Mouse (Mus musculus) forebrain, embryonic 16.5 days (tissue): Measurements from ENCODE around the gene Rgma. TPM values are rescaled to one million over a fixed set of nuclear protein-coding genes. Genes with fewer than 3 reads are reported as not detected.

Source experiments
- ATAC-seq: fragments of 200-750 bp; cut with Nextera tagmentation; 2 replicates; pipeline ENCODE4 v1.8.0; 2017; ENCODE audit warnings: mild to moderate bottlenecking, moderate library complexity
- H3K27ac ChIP-seq: fragments of 300-500 bp; sonication (generic); 2 replicates; pipeline ENCODE4 v1.5.1; 2014; ENCODE audit warnings: low read length, control low read depth
- H3K27me3 ChIP-seq: fragments of 300-500 bp; sonication (generic); replicated peaks from 2 replicates; pipeline ENCODE4 v1.6.1; 2014; ENCODE audit warnings: low read length; ENCODE audit not compliant: control insufficient read depth, insufficient read depth
- H3K36me3 ChIP-seq: fragments of 300-500 bp; sonication (generic); 2 replicates; pipeline ENCODE4 v1.6.1; 2014; ENCODE audit not compliant: control insufficient read depth, insufficient read depth
- H3K4me1 ChIP-seq: fragments of 300-500 bp; sonication (generic); replicated peaks from 2 replicates; pipeline ENCODE4 v1.6.1; 2014; ENCODE audit warnings: low read length; ENCODE audit not compliant: control insufficient read depth, insufficient read depth
- H3K4me2 ChIP-seq: fragments of 300-500 bp; sonication (generic); 2 replicates; pipeline ENCODE4 v1.6.1; 2014; ENCODE audit warnings: mild to moderate bottlenecking, low read length, control low read depth
- H3K4me3 ChIP-seq: fragments of 300-500 bp; sonication (generic); replicated peaks from 2 replicates; pipeline ENCODE4 v1.5.1; 2014; ENCODE audit warnings: mild to moderate bottlenecking, low read length, control low read depth
- H3K9ac ChIP-seq: fragments of 300-500 bp; sonication (generic); replicated peaks from 2 replicates; pipeline ENCODE4 v1.6.1; 2014; ENCODE audit warnings: low read depth, low read length, control low read depth
- H3K9me3 ChIP-seq: fragments of 300-500 bp; sonication (generic); 2 replicates; pipeline ENCODE4 v1.6.1; 2016; ENCODE audit warnings: low read length; ENCODE audit not compliant: control insufficient read depth
- WGBS: fragments of 180-500 bp; shearing (Covaris S2); extraction: QIAGEN DNeasy Blood & Tissue Kit; methylation state at CpG from one replicate; pipeline ENCODE4 v1.1.7; 2014; 5-methylcytosine and 5-hydroxymethylcytosine counted together
- polyA plus RNA-seq: library from polyadenylated mRNA; unstranded; fragments of >200 nt; fragmentation: Nextera tagmentation; extraction: Ambion mirVana; gene quantifications from 2 replicates; pipeline ENCODE4 v1.2.1, GENCODE M21; 2015

The Rgma gene
- polyA plus RNA-seq, 1 experiment from 2014 or later, result 22.2 TPM

DNA sequence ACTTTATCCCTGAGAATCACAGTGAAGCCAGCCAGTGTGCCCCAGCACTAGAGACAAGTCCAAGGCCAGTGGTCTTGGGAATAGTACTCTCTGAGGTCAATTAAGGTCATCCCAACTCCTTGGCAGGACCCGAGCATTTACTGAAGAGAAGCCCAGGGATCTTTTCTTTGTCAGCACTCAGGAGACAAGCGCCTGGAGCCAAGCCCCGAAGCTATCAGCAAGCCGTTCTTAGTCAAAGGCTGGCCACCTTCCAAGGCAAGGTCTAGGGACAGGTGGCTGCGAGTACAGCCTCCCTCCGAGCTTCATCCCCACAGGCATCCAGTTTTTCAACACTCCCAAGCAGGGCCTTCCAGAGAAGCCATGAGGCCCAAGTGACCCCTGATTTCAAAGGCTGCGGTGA, 40.4 kb upstream of the Rgma start:
- peak; percentile 17; the same call in 1 of the 2 replicates for ATAC-seq
- Histone ChIP-seq H3K4me1 (peaks cover 12% of the 10 kb centered on the region), H3K9ac (no peak overlapping the region), H3K36me3 (no peaks in the 10 kb centered on the region), H3K4me3 (no peak overlapping the region), H3K27ac (no peak overlapping the region), H3K27me3 (no peaks in the 10 kb centered on the region), H3K4me2 (no peak overlapping the region), H3K9me3 (no peaks in the 10 kb centered on the region)
- whole genome bisulfite sequencing, result 37% methylated on average over 7 of the region's 7 CpGs

DNA sequence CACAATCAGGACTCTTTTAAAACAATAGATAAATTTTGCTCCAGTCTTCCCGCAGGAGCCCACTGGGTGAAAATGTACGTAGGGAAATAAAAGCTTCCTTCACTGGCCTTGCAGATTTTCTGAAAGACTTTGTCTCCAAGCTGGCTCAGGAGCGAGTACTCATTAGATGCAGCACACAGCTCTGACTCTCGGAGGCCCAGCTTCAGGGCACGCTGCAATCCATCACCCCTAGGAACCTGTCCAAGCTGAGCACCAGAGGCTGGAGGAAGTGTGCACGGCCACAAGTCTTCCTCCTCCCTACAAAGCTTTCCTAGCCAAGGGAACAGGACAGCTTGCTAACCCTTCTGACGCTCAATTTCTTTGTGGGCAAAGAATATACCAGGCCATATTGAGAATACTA, 38.9 kb upstream of the Rgma start:
- H3K27ac ChIP-seq, result no peak overlapping the region
- no peak for ATAC-seq
- WGBS, result 38% methylated on average over 7 of the region's 7 CpGs
- H3K4me3 ChIP-seq, result no peak overlapping the region
- H3K27me3 ChIP-seq, result no peaks in the 10 kb centered on the region
- no peaks in the 10 kb centered on the region for H3K9me3 ChIP-seq
- H3K36me3 ChIP-seq, result no peaks in the 10 kb centered on the region
- peaks cover 12% of the 10 kb centered on the region for H3K4me1 ChIP-seq
- H3K4me2 ChIP-seq, result no peak overlapping the region
- no peak overlapping the region for H3K9ac ChIP-seq

DNA sequence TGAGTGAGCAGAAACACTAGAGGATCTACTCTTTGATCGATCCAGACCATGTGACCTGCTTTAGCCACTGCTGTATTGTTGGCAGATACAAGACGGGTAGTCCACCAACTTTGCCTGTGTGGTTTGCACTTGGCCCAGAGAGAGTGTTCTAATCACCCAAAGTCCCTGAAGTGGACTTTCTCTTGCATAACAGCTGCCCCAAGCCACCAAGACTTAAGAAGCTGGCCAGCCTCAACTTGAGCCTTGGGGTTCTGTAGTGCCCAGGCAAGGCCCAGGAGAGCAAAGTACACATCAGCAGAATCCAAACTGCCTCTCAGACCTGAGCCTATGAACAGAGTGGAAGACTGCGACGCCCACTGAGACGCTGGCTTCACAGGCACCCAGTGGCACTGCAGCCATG, 37.0 kb upstream of the Rgma start:
- Histone ChIP-seq H3K9ac (no peak overlapping the region), H3K4me2 (no peak overlapping the region), H3K4me3 (no peak overlapping the region), H3K9me3 (no peaks in the 10 kb centered on the region), H3K36me3 (no peaks in the 10 kb centered on the region), H3K4me1 (peaks cover 12% of the 10 kb centered on the region), H3K27me3 (no peaks in the 10 kb centered on the region), H3K27ac (no peak overlapping the region)
- WGBS, result 93% methylated on average over 5 of the region's 5 CpGs
- no peak for ATAC-seq

DNA sequence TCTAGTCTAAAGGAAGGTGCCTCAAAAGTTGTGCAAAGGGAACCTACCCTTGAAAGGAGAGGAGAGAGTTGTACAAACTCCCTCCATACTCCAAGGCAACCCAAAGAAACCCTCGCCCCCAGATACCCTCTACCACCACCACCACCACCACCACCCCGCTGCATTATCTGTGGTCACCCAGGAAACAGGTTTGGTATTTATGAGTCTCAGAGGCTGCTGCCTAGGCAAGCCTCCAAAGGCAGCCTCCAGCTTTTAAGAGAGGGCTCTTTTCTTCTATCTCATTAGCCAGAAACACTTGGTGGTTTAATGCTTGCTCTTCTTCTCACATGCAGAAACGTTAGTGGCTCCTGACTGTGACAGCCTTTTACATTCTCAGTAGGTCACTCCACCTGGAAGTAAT, 31.5 kb upstream of the Rgma start:
- ATAC-seq, result no peak
- H3K9me3 ChIP-seq, result no peaks in the 10 kb centered on the region

DNA sequence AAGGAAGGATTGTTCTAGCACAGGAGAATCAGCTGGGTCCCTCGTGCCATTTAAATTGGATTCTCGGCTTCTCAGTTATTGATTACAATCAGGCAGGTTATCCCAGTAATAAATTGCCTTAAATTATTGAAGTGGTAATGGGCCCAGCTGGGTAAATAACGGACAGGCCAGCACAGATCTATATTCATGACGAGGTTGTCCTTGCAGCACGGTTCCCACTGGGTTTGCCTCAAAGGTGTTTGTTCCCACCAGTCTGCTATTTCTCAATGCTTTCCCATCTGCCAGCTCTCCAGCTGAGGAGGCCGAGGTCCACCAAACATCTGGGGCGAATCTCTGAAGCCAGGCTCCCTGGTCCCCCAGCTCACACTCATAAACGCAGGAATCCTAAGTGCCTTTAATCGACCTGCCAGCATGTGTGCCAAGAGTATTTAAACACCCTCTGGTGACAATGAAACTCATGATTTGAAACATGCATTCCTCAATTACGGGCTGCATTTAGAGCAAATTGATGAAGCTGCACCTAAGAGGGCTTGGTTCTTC, 26.7 kb upstream of the Rgma start:
- Histone ChIP-seq H3K9me3 (no peaks in the 10 kb centered on the region), H3K27me3 (no peaks in the 10 kb centered on the region), H3K4me2 (no peak overlapping the region), H3K9ac (no peak overlapping the region), H3K36me3 (no peaks in the 10 kb centered on the region), H3K4me1 (peaks cover 9% of the 10 kb centered on the region), H3K27ac (no peak overlapping the region), H3K4me3 (no peak overlapping the region)
- 43% methylated on average over 10 of the region's 10 CpGs for WGBS
- no peak for ATAC-seq

More for the DNA sequence above, 31.5 kb upstream of the Rgma start:
- H3K9ac ChIP-seq, result no peak overlapping the region
- peaks cover 4% of the 10 kb centered on the region for H3K4me1 ChIP-seq
- 13% methylated on average over 3 of the region's 3 CpGs for WGBS
- no peak overlapping the region for H3K4me3 ChIP-seq
- no peak overlapping the region for H3K4me2 ChIP-seq
- no peak overlapping the region for H3K27ac ChIP-seq
- H3K27me3 ChIP-seq, result no peaks in the 10 kb centered on the region
- H3K36me3 ChIP-seq, result no peaks in the 10 kb centered on the region

DNA sequence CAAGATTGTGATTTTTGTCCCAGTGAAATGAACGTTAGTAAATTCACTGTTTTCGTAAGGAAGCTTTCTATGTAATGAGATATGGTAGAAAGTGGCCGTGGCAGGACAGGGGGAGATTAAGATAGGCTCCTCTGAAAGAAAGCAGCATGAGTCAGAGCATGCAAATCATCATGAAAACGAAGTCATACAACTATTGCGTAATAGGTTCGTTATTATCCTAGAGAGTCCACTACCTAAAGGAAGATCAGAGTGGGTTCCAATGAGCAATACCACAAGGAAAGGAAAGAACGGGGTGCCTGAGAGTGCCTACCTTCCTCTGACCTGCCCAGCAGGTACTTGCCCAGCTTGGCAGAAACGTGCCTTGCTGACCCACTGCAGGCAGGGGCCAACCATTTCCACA, 26.2 kb upstream of the Rgma start:
- no peaks in the 10 kb centered on the region for H3K36me3 ChIP-seq
- H3K4me2 ChIP-seq, result no peak overlapping the region
- no peak overlapping the region for H3K9ac ChIP-seq
- no peaks in the 10 kb centered on the region for H3K9me3 ChIP-seq
- 59% methylated on average over 8 of the region's 8 CpGs for WGBS
- no peak overlapping the region for H3K4me3 ChIP-seq
- no peak for ATAC-seq
- H3K4me1 ChIP-seq, result peaks cover 12% of the 10 kb centered on the region
- H3K27ac ChIP-seq, result no peak overlapping the region
- no peaks in the 10 kb centered on the region for H3K27me3 ChIP-seq

DNA sequence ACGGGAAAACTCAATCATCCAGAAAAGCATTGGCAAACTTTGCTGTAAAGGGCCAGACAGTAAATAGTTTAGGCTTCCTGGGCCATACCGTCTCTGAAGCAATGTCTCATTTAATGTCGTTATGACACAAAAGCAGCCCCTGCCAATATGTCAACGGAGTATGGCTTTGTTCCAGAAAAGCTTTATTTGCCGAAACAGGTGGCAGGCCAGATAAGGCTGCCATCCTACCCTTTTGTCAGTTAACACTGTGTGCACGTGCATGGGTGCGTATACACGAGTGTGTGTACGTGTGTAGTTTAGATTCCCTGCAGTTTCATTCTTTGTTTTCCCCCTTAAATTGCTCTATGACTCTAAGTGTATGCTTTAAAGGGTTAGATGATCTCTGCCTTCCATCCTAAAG, 20.1 kb upstream of the Rgma start:
- H3K27ac ChIP-seq, result no peak overlapping the region
- no peaks in the 10 kb centered on the region for H3K36me3 ChIP-seq
- no peak overlapping the region for H3K9ac ChIP-seq

DNA sequence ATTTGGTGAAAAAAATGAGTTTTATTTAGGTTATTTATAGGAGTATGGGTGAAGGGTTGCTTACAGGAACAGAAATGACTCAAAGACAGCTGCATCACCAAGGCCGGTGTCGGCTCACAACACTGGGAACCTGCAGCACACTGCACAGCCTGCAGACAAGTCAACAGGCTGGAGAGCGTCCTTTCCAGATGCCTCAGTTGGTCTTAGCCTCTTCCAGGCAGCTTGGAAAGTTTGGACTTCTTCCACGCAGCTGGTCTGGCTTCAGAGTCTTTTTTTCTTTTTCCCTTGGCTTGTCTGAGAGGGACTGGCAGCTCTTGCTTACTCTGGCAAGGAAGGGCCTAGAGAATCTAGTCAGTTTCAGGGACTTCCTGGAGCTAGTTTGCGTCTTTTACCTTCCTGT, 18.4 kb upstream of the Rgma start:
- ATAC-seq, result no peak
- no peaks in the 10 kb centered on the region for H3K36me3 ChIP-seq
- no peak overlapping the region for H3K4me3 ChIP-seq
- H3K27ac ChIP-seq, result no peak overlapping the region
- H3K9me3 ChIP-seq, result no peaks in the 10 kb centered on the region
- no peak overlapping the region for H3K9ac ChIP-seq
- WGBS, result 78% methylated on average over 5 of the region's 5 CpGs
- peaks cover 12% of the 10 kb centered on the region for H3K4me1 ChIP-seq
- no peak overlapping the region for H3K4me2 ChIP-seq
- H3K27me3 ChIP-seq, result no peaks in the 10 kb centered on the region

More for the DNA sequence above, 20.1 kb upstream of the Rgma start:
- ATAC-seq, result no peak
- no peak overlapping the region for H3K4me3 ChIP-seq
- no peaks in the 10 kb centered on the region for H3K9me3 ChIP-seq
- no peak overlapping the region for H3K4me2 ChIP-seq
- no peaks in the 10 kb centered on the region for H3K27me3 ChIP-seq
- 26% methylated on average over 9 of the region's 9 CpGs for WGBS
- peaks cover 14% of the 10 kb centered on the region for H3K4me1 ChIP-seq

DNA sequence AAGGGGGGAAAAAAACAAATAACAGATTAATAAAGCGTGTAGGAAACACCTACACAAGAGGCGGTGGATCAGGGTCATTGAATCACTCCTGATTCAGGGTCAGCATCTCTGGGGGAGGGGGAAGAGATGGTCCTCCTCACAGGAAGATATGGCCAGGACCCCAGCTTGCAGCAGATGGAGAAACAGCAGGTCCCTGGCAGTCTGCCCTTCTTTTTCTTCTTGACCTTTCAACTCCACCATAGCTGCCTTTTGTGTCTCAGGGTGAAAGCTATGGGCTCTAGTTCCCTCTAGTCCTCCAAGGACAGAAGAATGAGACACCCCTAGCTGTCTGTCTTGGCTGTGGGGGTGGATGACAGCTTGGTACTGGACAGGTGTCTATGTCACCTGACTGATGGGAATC, 17.7 kb upstream of the Rgma start:
- Histone ChIP-seq H3K9ac (no peak overlapping the region), H3K4me2 (no peak overlapping the region), H3K27me3 (no peaks in the 10 kb centered on the region), H3K27ac (no peak overlapping the region), H3K4me1 (peaks cover 9% of the 10 kb centered on the region), H3K36me3 (no peaks in the 10 kb centered on the region), H3K9me3 (no peaks in the 10 kb centered on the region), H3K4me3 (no peak overlapping the region)
- 92% methylated on average over 2 of the region's 2 CpGs for WGBS
- no peak for ATAC-seq

DNA sequence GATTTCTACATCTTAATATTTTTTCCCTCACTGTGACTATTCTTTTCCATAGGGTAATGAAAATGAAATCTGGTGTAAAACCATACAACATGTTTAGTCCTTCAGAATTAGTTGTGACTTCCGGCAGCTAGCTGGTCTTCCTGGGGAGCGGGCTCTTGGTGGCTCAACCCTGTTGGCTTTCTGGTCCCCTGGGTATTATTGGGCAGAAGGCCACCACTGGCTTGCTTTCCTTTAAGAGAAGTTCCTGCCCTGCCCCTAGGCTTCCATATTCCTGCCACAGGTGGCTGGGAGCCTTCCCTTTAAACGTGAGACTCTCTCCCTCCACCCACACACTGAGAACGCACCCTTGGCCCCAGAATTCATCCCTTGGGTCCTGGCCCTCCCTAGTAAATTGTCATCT, 9.8 kb upstream of the Rgma start:
- no peaks in the 10 kb centered on the region for H3K27me3 ChIP-seq
- peaks cover 8% of the 10 kb centered on the region for H3K4me1 ChIP-seq
- no peak overlapping the region for H3K9ac ChIP-seq
- no peak for ATAC-seq
- H3K36me3 ChIP-seq, result no peaks in the 10 kb centered on the region
- 73% methylated on average over 4 of the region's 4 CpGs for WGBS
- H3K4me2 ChIP-seq, result no peak overlapping the region
- no peak overlapping the region for H3K4me3 ChIP-seq
- H3K9me3 ChIP-seq, result no peaks in the 10 kb centered on the region
- H3K27ac ChIP-seq, result no peak overlapping the region
